Mouse (Mus musculus): ENCODE measurements around the gene Cog7. TPM values are rescaled to one million over a fixed set of nuclear protein-coding genes. Genes with fewer than 3 reads are reported as not detected.

Gene Cog7
- total RNA-seq (2023) = 11.4 TPM

GRCm38 (mm10) chr7:121981307-121981871 lies at the start of gene Cog7:
Gene Cog7, minus strand, starts transcription at chr7:121981711.

GRCm38 (mm10) chr7:122020667-122021354 lies 39.3 kb upstream of the Cog7 start, which contains the start of gene Gga2:
Gene Gga2, minus strand, starts transcription at chr7:122021222.

GRCm38 (mm10) chr7:121864858-121865585 lies 116.5 kb downstream of the Cog7 start, which contains the start of gene Scnn1b:
Gene Scnn1b, plus strand, starts transcription at chr7:121865038.

Other genes with a start within 250 kb of the Cog7 start
- not detected for gene Scnn1g, start 247.2 kb downstream of the Cog7 start, total RNA-seq (2023)
- not detected for gene Scnn1b, start 116.7 kb downstream of the Cog7 start, total RNA-seq (2023)
- 25.8 TPM for gene Gga2, start 39.5 kb upstream of the Cog7 start, total RNA-seq (2023)
- 38.5 TPM for gene Ubfd1, start 85.5 kb upstream of the Cog7 start, total RNA-seq (2023)
- gene Ears2, start 85.6 kb upstream of the Cog7 start, total RNA-seq (2023) = 14.5 TPM
- 70.8 TPM for gene Ndufab1, start 120.2 kb upstream of the Cog7 start, total RNA-seq (2023)
- gene Palb2, start 151.3 kb upstream of the Cog7 start, total RNA-seq (2023) = 2.6 TPM
- gene Dctn5, start 151.3 kb upstream of the Cog7 start, total RNA-seq (2023) = 67.8 TPM
- 3.0 TPM for gene Plk1, start 177.7 kb upstream of the Cog7 start, total RNA-seq (2023)
- not detected for gene Ern2, start 204.5 kb upstream of the Cog7 start, total RNA-seq (2023)
- not detected for gene Chp2, start 237.8 kb upstream of the Cog7 start, total RNA-seq (2023)